Mouse (Mus musculus): ENCODE measurements around the gene Dmrt1. TPM values are rescaled to one million over a fixed set of nuclear protein-coding genes. Genes with fewer than 3 reads are reported as not detected.

Dmrt1 gene
- total and polyA plus RNA-seq, 3 experiments: not detected

- Histone ChIP-seq H3K36me3 (ENCODE audit: control insufficient read depth in 1 of 2, insufficient read depth in 2 of 2, low read length in 2 of 2) (no peaks in the 10 kb centered on the region), H3K27me3 (ENCODE audit: control insufficient read depth in 1 of 2, insufficient read depth in 2 of 2, low read length in 2 of 2) (no peaks in the 10 kb centered on the region), H3K4me1 (ENCODE audit: control insufficient read depth in 1 of 2, insufficient read depth in 2 of 2, low read length in 2 of 2) (no peaks in the 10 kb centered on the region), H3K79me2 (ENCODE audit: control insufficient read depth, insufficient read depth, low read length, poor library complexity) (no peaks in the 10 kb centered on the region), H3K27ac (ENCODE audit: control insufficient read depth, low read depth, low read length) (no peak overlapping the region), H3K4me3 (ENCODE audit: control insufficient read depth in 1 of 2, insufficient read depth in 1 of 2, low read depth in 2 of 2, low read length in 2 of 2) (no peak overlapping the region), H3K9me3 (replicated peaks; ENCODE audit: insufficient read depth, low read length) (no peaks in the 10 kb centered on the region), H3K9ac (ENCODE audit: control insufficient read depth, low read depth, low read length, poor library complexity, severe bottlenecking) (no peak overlapping the region)
- no peak for DNase-seq (ENCODE audit: low read depth, low spot score)
- TF ChIP-seq GABPA (IDR thresholded peaks at IDR 0.05; ENCODE audit: low read depth, low read length): no peak
These were observed 133.4 kb downstream of the Dmrt1 start for GRCm38 (mm10) chr19:25638766-25639361.

- Histone ChIP-seq H3K79me2 (ENCODE audit: control insufficient read depth, insufficient read depth, low read length, poor library complexity) (no peaks in the 10 kb centered on the region), H3K4me1 (ENCODE audit: control insufficient read depth in 1 of 2, insufficient read depth in 2 of 2, low read length in 2 of 2) (no peaks in the 10 kb centered on the region), H3K36me3 (ENCODE audit: control insufficient read depth in 1 of 2, insufficient read depth in 2 of 2, low read length in 2 of 2) (no peaks in the 10 kb centered on the region), H3K9ac (ENCODE audit: control insufficient read depth, low read depth, low read length, poor library complexity, severe bottlenecking) (no peak overlapping the region), H3K9me3 (replicated peaks; ENCODE audit: insufficient read depth, low read length) (no peaks in the 10 kb centered on the region), H3K27me3 (ENCODE audit: control insufficient read depth in 1 of 2, insufficient read depth in 2 of 2, low read length in 2 of 2) (no peaks in the 10 kb centered on the region), H3K4me3 (ENCODE audit: control insufficient read depth in 1 of 2, insufficient read depth in 1 of 2, low read depth in 2 of 2, low read length in 2 of 2) (no peak overlapping the region), H3K27ac (ENCODE audit: control insufficient read depth, low read depth, low read length) (no peak overlapping the region)
- DNase-seq (ENCODE audit: low read depth, low spot score): no peak
- TF ChIP-seq MAZ (IDR thresholded peaks at IDR 0.05; ENCODE audit: low read depth, low read length) (no peak), MEF2A (IDR thresholded peaks at IDR 0.05; ENCODE audit: extremely low read depth, insufficient replicate concordance, low read depth, low read length, poor library complexity, severe bottlenecking) (no peak), SMC3 (IDR thresholded peaks at IDR 0.05; ENCODE audit: low read depth, low read length) (no peak), MYC (IDR thresholded peaks at IDR 0.05; ENCODE audit: low read depth, low read length) (no peak), NRF1 (IDR thresholded peaks at IDR 0.05; ENCODE audit: insufficient read depth, low read depth, low read length, poor library complexity, severe bottlenecking) (no peak), SIN3A (IDR thresholded peaks at IDR 0.05; ENCODE audit: low read length) (no peak), CTCF (IDR thresholded peaks at IDR 0.05 in 2 of 3, conservative IDR thresholded peaks at IDR 0.05 in 1 of 3; ENCODE audit: control insufficient read depth in 1 of 3, insufficient read depth in 1 of 3, low read depth in 2 of 3, low read length in 3 of 3, poor library complexity in 1 of 3, severe bottlenecking in 1 of 3) (no peak), MXI1 (IDR thresholded peaks at IDR 0.05; ENCODE audit: low read depth, low read length) (no peak), GABPA (IDR thresholded peaks at IDR 0.05; ENCODE audit: low read depth, low read length) (no peak), JUND (IDR thresholded peaks at IDR 0.05; ENCODE audit: low read depth, low read length) (no peak)
These were observed 136.4 kb downstream of the Dmrt1 start for GRCm38 (mm10) chr19:25641786-25642185.

GRCm38 (mm10) chr19:25647136-25647535 lies 141.7 kb downstream of the Dmrt1 start:
- Histone ChIP-seq H3K9me3 (replicated peaks; ENCODE audit: insufficient read depth, low read length) (no peaks in the 10 kb centered on the region), H3K79me2 (ENCODE audit: control insufficient read depth, insufficient read depth, low read length, poor library complexity) (no peaks in the 10 kb centered on the region), H3K27ac (ENCODE audit: control insufficient read depth, low read depth, low read length) (no peak overlapping the region), H3K4me1 (ENCODE audit: control insufficient read depth in 1 of 2, insufficient read depth in 2 of 2, low read length in 2 of 2) (no peaks in the 10 kb centered on the region), H3K9ac (ENCODE audit: control insufficient read depth, low read depth, low read length, poor library complexity, severe bottlenecking) (no peak overlapping the region), H3K36me3 (ENCODE audit: control insufficient read depth in 1 of 2, insufficient read depth in 2 of 2, low read length in 2 of 2) (no peaks in the 10 kb centered on the region), H3K4me3 (ENCODE audit: control insufficient read depth in 1 of 2, insufficient read depth in 1 of 2, low read depth in 2 of 2, low read length in 2 of 2) (no peak overlapping the region), H3K27me3 (ENCODE audit: control insufficient read depth in 1 of 2, insufficient read depth in 2 of 2, low read length in 2 of 2) (no peaks in the 10 kb centered on the region)
- no peak for DNase-seq (ENCODE audit: low read depth, low spot score)
- no peak for TF ChIP-seq MAZ (IDR thresholded peaks at IDR 0.05; ENCODE audit: low read depth, low read length)
- TF ChIP-seq ELF1 (IDR thresholded peaks at IDR 0.05; ENCODE audit: low read depth, low read length): no peak
- no peak for TF ChIP-seq ETS1 (IDR thresholded peaks at IDR 0.05; ENCODE audit: low read depth, low read length)
- no peak for TF ChIP-seq RCOR1 (IDR thresholded peaks at IDR 0.05; ENCODE audit: low read depth, low read length)
- no peak for TF ChIP-seq TCF12 (IDR thresholded peaks at IDR 0.05; ENCODE audit: low read depth, low read length)
- no peak for TF ChIP-seq ZC3H11A (IDR thresholded peaks at IDR 0.05; ENCODE audit: low read depth, low read length)
- TF ChIP-seq POLR2AphosphoS5 (IDR thresholded peaks at IDR 0.05; ENCODE audit: borderline replicate concordance, low read depth, low read length): no peak
- no peak for TF ChIP-seq KAT2A (conservative IDR thresholded peaks at IDR 0.05; ENCODE audit: low read depth, low read length)
- TF ChIP-seq CHD1 (IDR thresholded peaks at IDR 0.05; ENCODE audit: low read depth, low read length): no peak
- TF ChIP-seq USF1 (IDR thresholded peaks at IDR 0.05; ENCODE audit: low read depth, low read length): no peak
- no peak for TF ChIP-seq ZMIZ1 (IDR thresholded peaks at IDR 0.05; ENCODE audit: low read depth, low read length)
- no peak for TF ChIP-seq POLR2AphosphoS2 (IDR thresholded peaks at IDR 0.05; ENCODE audit: low read length)
- TF ChIP-seq MXI1 (IDR thresholded peaks at IDR 0.05; ENCODE audit: low read depth, low read length): no peak
- no peak for TF ChIP-seq CTCF (IDR thresholded peaks at IDR 0.05 in 2 of 3, conservative IDR thresholded peaks at IDR 0.05 in 1 of 3; ENCODE audit: control insufficient read depth in 1 of 3, insufficient read depth in 1 of 3, low read depth in 2 of 3, low read length in 3 of 3, poor library complexity in 1 of 3, severe bottlenecking in 1 of 3)
- TF ChIP-seq MAFK (IDR thresholded peaks at IDR 0.05; ENCODE audit: borderline replicate concordance, low read depth, low read length): no peak
- no peak for TF ChIP-seq USF2 (IDR thresholded peaks at IDR 0.05; ENCODE audit: borderline replicate concordance in 1 of 2, insufficient read depth in 1 of 2, low read depth in 1 of 2, low read length in 2 of 2)
